Mouse (Mus musculus) neutrophil, adult 5-6 weeks (primary cell): ENCODE data around the gene Cyp2j5. TPM values are rescaled to one million over a fixed set of nuclear protein-coding genes. Genes with fewer than 3 reads are reported as not detected.

Experiments
- total RNA-seq: library from RNA; stranded (forward); fragments of 200-1000 nt; gene quantifications from 2 replicates; pipeline ENCODE4 v1.2.3, GENCODE M21; 2017

Gene Cyp2j5
- total RNA-seq, 1 experiment from 2014 or later = not detected

Other genes starting within 250 kb of the Cyp2j5 start
- not detected in 2 replicates for gene Cyp2j8, start 156.8 kb downstream of the Cyp2j5 start, total RNA-seq
- not detected in 2 replicates for gene Cyp2j6, start 110.5 kb downstream of the Cyp2j5 start, total RNA-seq
- gene Cyp2j9, start 72.6 kb downstream of the Cyp2j5 start, total RNA-seq = not detected in 2 replicates
- not detected in 2 replicates for gene Gm12695, start 121.0 kb upstream of the Cyp2j5 start, total RNA-seq